Mouse (Mus musculus): ENCODE measurements around the gene Actl6a. TPM values are rescaled to one million over a fixed set of nuclear protein-coding genes. Genes with fewer than 3 reads are reported as not detected.
A peak's percentile ranks its signal among the peaks of the same experiment; 100 is the strongest.
"Not testable (repeated sequence)": the region's sequence is repeated elsewhere in the genome, so short reads cannot be mapped to it uniquely, and the experiment has no call there.

The Actl6a gene
- polyA plus RNA-seq, 1 experiment from 2014 or later, result 55.3 TPM

GRCm38 (mm10) chr3:32737172-32737655 is 31.1 kb downstream of the Actl6a start, which contains the start of gene Mrpl47:
Mrpl47 (minus strand) TSS chr3:32737605.
- H3K9me3 ChIP-seq (ENCODE audit: control insufficient read depth, low read length), result no peaks in the 10 kb centered on the region
- peaks cover 10% of the 10 kb centered on the region for H3K36me3 ChIP-seq (ENCODE audit: control insufficient read depth, insufficient read depth, low read length)
- WGBS, result under 1% methylated on average over 28 of the region's 31 CpGs
- peak within 1 kb of the TSS; percentile 85 for H3K9ac ChIP-seq (ENCODE audit: low read depth, low read length)
- ATAC-seq, result peak; percentile 66
- peak within 1 kb of the TSS; percentile 92 for H3K27ac ChIP-seq (ENCODE audit: low read depth, low read length)
- H3K4me1 ChIP-seq (ENCODE audit: control insufficient read depth, insufficient read depth, low read depth, low read length), result peaks cover 17% of the 10 kb centered on the region
- peak within 1 kb of the TSS; percentile 82 for H3K4me3 ChIP-seq (ENCODE audit: low read length)
- no peaks in the 10 kb centered on the region for H3K27me3 ChIP-seq (replicated peaks; ENCODE audit: control insufficient read depth, insufficient read depth, low read length)
- H3K4me2 ChIP-seq (ENCODE audit: low read length), result peak within 1 kb of the TSS; percentile 69

- Histone ChIP-seq H3K4me1 (ENCODE audit: control insufficient read depth, insufficient read depth, low read depth, low read length) (peaks cover 17% of the 10 kb centered on the region), H3K27ac (ENCODE audit: low read depth, low read length) (no peak overlapping the region), H3K36me3 (ENCODE audit: control insufficient read depth, insufficient read depth, low read length) (peaks cover 8% of the 10 kb centered on the region; the same call in 1 of the 2 replicates), H3K4me3 (ENCODE audit: low read length) (no peak overlapping the region), H3K27me3 (replicated peaks; ENCODE audit: control insufficient read depth, insufficient read depth, low read length) (no peaks in the 10 kb centered on the region), H3K9ac (ENCODE audit: low read depth, low read length) (no peak overlapping the region), H3K9me3 (ENCODE audit: control insufficient read depth, low read length) (no peaks in the 10 kb centered on the region), H3K4me2 (ENCODE audit: low read length) (no peak overlapping the region)
- 97% methylated on average over 5 of the region's 5 CpGs for whole genome bisulfite sequencing
- ATAC-seq, result no peak
Observed at GRCm38 (mm10) chr3:32738549-32738948, 32.5 kb downstream of the Actl6a start.

GRCm38 (mm10) chr3:32742276-32742780 is 36.2 kb downstream of the Actl6a start:
- no peaks in the 10 kb centered on the region for H3K9me3 ChIP-seq (ENCODE audit: control insufficient read depth, low read length)
- no peak overlapping the region for H3K4me3 ChIP-seq (ENCODE audit: low read length)
- H3K27ac ChIP-seq (ENCODE audit: low read depth, low read length), result no peak overlapping the region
- no peaks in the 10 kb centered on the region for H3K27me3 ChIP-seq (replicated peaks; ENCODE audit: control insufficient read depth, insufficient read depth, low read length)
- H3K36me3 ChIP-seq (ENCODE audit: control insufficient read depth, insufficient read depth, low read length), result peaks cover 16% of the 10 kb centered on the region
- H3K4me1 ChIP-seq (ENCODE audit: control insufficient read depth, insufficient read depth, low read depth, low read length), result peaks cover 10% of the 10 kb centered on the region
- no peak for ATAC-seq
- 91% methylated on average over 2 of the region's 2 CpGs for WGBS
- no peak overlapping the region for H3K9ac ChIP-seq (ENCODE audit: low read depth, low read length)
- no peak overlapping the region for H3K4me2 ChIP-seq (ENCODE audit: low read length)

- 95% methylated on average over 6 of the region's 6 CpGs for WGBS
- H3K4me2 ChIP-seq (ENCODE audit: low read length), result no peak overlapping the region
- H3K9me3 ChIP-seq (ENCODE audit: control insufficient read depth, low read length), result no peaks in the 10 kb centered on the region
- H3K36me3 ChIP-seq (ENCODE audit: control insufficient read depth, insufficient read depth, low read length), result peaks cover 29% of the 10 kb centered on the region
- no peaks in the 10 kb centered on the region for H3K27me3 ChIP-seq (replicated peaks; ENCODE audit: control insufficient read depth, insufficient read depth, low read length)
- H3K4me3 ChIP-seq (ENCODE audit: low read length), result no peak overlapping the region
- ATAC-seq, result no peak
- H3K27ac ChIP-seq (ENCODE audit: low read depth, low read length), result no peak overlapping the region
- H3K9ac ChIP-seq (ENCODE audit: low read depth, low read length), result no peak overlapping the region
- H3K4me1 ChIP-seq (ENCODE audit: control insufficient read depth, insufficient read depth, low read depth, low read length), result no peaks in the 10 kb centered on the region
Observed at GRCm38 (mm10) chr3:32745001-32745400, 38.9 kb downstream of the Actl6a start.

- H3K27me3 ChIP-seq (replicated peaks; ENCODE audit: control insufficient read depth, insufficient read depth, low read length); ATAC-seq; H3K27ac ChIP-seq (ENCODE audit: low read depth, low read length); H3K4me2 ChIP-seq (ENCODE audit: low read length); H3K9ac ChIP-seq (ENCODE audit: low read depth, low read length); H3K4me3 ChIP-seq (ENCODE audit: low read length); H3K4me1 ChIP-seq (ENCODE audit: control insufficient read depth, insufficient read depth, low read depth, low read length); H3K9me3 ChIP-seq (ENCODE audit: control insufficient read depth, low read length): not testable (repeated sequence)
- peaks cover 31% of the 10 kb centered on the region for H3K36me3 ChIP-seq (ENCODE audit: control insufficient read depth, insufficient read depth, low read length)
Observed at GRCm38 (mm10) chr3:32745426-32745825, 39.3 kb downstream of the Actl6a start.

GRCm38 (mm10) chr3:32748384-32748783 is 42.3 kb downstream of the Actl6a start:
- Histone ChIP-seq H3K4me1 (ENCODE audit: control insufficient read depth, insufficient read depth, low read depth, low read length) (no peaks in the 10 kb centered on the region), H3K27ac (ENCODE audit: low read depth, low read length) (no peak overlapping the region), H3K4me3 (ENCODE audit: low read length) (no peak overlapping the region), H3K27me3 (replicated peaks; ENCODE audit: control insufficient read depth, insufficient read depth, low read length) (no peaks in the 10 kb centered on the region), H3K9me3 (ENCODE audit: control insufficient read depth, low read length) (no peaks in the 10 kb centered on the region), H3K4me2 (ENCODE audit: low read length) (no peak overlapping the region), H3K9ac (ENCODE audit: low read depth, low read length) (no peak overlapping the region), H3K36me3 (ENCODE audit: control insufficient read depth, insufficient read depth, low read length) (peaks cover 39% of the 10 kb centered on the region)
- 89% methylated on average over 9 of the region's 9 CpGs for WGBS
- no peak for ATAC-seq

- no peak overlapping the region for H3K4me3 ChIP-seq (ENCODE audit: low read length)
- H3K27ac ChIP-seq (ENCODE audit: low read depth, low read length), result no peak overlapping the region
- no peak overlapping the region for H3K4me2 ChIP-seq (ENCODE audit: low read length)
- WGBS, result 77% methylated on average over 4 of the region's 4 CpGs
- peak; percentile 89 for ATAC-seq
- H3K36me3 ChIP-seq (ENCODE audit: control insufficient read depth, insufficient read depth, low read length), result peaks cover 44% of the 10 kb centered on the region
- no peaks in the 10 kb centered on the region for H3K27me3 ChIP-seq (replicated peaks; ENCODE audit: control insufficient read depth, insufficient read depth, low read length)
- no peaks in the 10 kb centered on the region for H3K4me1 ChIP-seq (ENCODE audit: control insufficient read depth, insufficient read depth, low read depth, low read length)
- H3K9ac ChIP-seq (ENCODE audit: low read depth, low read length), result no peak overlapping the region
- H3K9me3 ChIP-seq (ENCODE audit: control insufficient read depth, low read length), result no peaks in the 10 kb centered on the region
Observed at GRCm38 (mm10) chr3:32749820-32750579, 43.9 kb downstream of the Actl6a start.

- no peak overlapping the region for H3K4me2 ChIP-seq (ENCODE audit: low read length)
- H3K4me3 ChIP-seq (ENCODE audit: low read length), result no peak overlapping the region
- no peaks in the 10 kb centered on the region for H3K4me1 ChIP-seq (ENCODE audit: control insufficient read depth, insufficient read depth, low read depth, low read length)
- H3K27ac ChIP-seq (ENCODE audit: low read depth, low read length), result no peak overlapping the region
- WGBS, result 92% methylated on average over 3 of the region's 3 CpGs
- H3K27me3 ChIP-seq (replicated peaks; ENCODE audit: control insufficient read depth, insufficient read depth, low read length), result no peaks in the 10 kb centered on the region
- no peak for ATAC-seq
- peaks cover 25% of the 10 kb centered on the region for H3K36me3 ChIP-seq (ENCODE audit: control insufficient read depth, insufficient read depth, low read length)
- no peak overlapping the region for H3K9ac ChIP-seq (ENCODE audit: low read depth, low read length)
- H3K9me3 ChIP-seq (ENCODE audit: control insufficient read depth, low read length), result no peaks in the 10 kb centered on the region
Observed at GRCm38 (mm10) chr3:32754384-32754915, 48.4 kb downstream of the Actl6a start.

- ATAC-seq, result no peak
- H3K36me3 ChIP-seq (ENCODE audit: control insufficient read depth, insufficient read depth, low read length), result no peaks in the 10 kb centered on the region
- H3K4me3 ChIP-seq (ENCODE audit: low read length), result no peak overlapping the region
- no peak overlapping the region for H3K9ac ChIP-seq (ENCODE audit: low read depth, low read length)
- H3K27me3 ChIP-seq (replicated peaks; ENCODE audit: control insufficient read depth, insufficient read depth, low read length), result no peaks in the 10 kb centered on the region
- 74% methylated on average over 5 of the region's 5 CpGs for WGBS
- H3K27ac ChIP-seq (ENCODE audit: low read depth, low read length), result no peak overlapping the region
- H3K4me1 ChIP-seq (ENCODE audit: control insufficient read depth, insufficient read depth, low read depth, low read length), result no peaks in the 10 kb centered on the region
- H3K9me3 ChIP-seq (ENCODE audit: control insufficient read depth, low read length), result no peaks in the 10 kb centered on the region
- no peak overlapping the region for H3K4me2 ChIP-seq (ENCODE audit: low read length)
Observed at GRCm38 (mm10) chr3:32759212-32759611, 53.1 kb downstream of the Actl6a start.

All from hindbrain, embryonic 16.5 days (tissue).